ENCODE assay signal across 8 mouse cellular contexts in genomic region chr7:98655681-98656530, GRCm38 (mm10). TPM values are rescaled to one million over a fixed set of nuclear protein-coding genes. Genes with fewer than 3 reads are reported as not detected.
A peak's percentile ranks its signal among the peaks of the same experiment; 100 is the strongest.
DNase-seq lines count a peak whose midpoint lies in the region; ATAC-seq and TF ChIP-seq lines count a peak whose summit lies in the region.

No protein-coding gene starts in this region.

- WGBS in hindbrain, postnatal 0 days, result under 1% methylated on average over 71 of the region's 74 CpGs
- WGBS in macrophage (ENCODE audit: missing documents), result under 1% methylated on average over 72 of the region's 74 CpGs

- peak overlapping the region; percentile 96 for H3K4me3 ChIP-seq in gastrocnemius, adult 2 months
- H3K4me3 ChIP-seq in hindbrain, postnatal 0 days (ENCODE audit: low read length), result peak overlapping the region; percentile 81
- peak overlapping the region; percentile 92 for H3K4me3 ChIP-seq in left cerebral cortex, adult 2 months
- peak overlapping the region; percentile 90 for H3K4me3 ChIP-seq in macrophage (ENCODE audit: inconsistent target)

- peak; percentile 48; the same call in 1 of the 2 replicates for TF ChIP-seq CTCF in gastrocnemius, adult 2 months (IDR thresholded peaks at IDR 0.05)
- TF ChIP-seq CTCF in hindbrain, postnatal 0 days (IDR thresholded peaks at IDR 0.05; ENCODE audit: low read depth), result peak; percentile 50
- peak; percentile 3 for TF ChIP-seq CTCF in left cerebral cortex, adult 2 months (IDR thresholded peaks at IDR 0.05)

- H3K27ac ChIP-seq in gastrocnemius, adult 2 months, result peak overlapping the region; percentile 96
- H3K27ac ChIP-seq in hindbrain, postnatal 0 days, result peak overlapping the region; percentile 93
- peak overlapping the region; percentile 92 for H3K27ac ChIP-seq in left cerebral cortex, adult 2 months
- peak overlapping the region; percentile 81 for H3K27ac ChIP-seq in macrophage

- no peaks in the 10 kb centered on the region for H3K27me3 ChIP-seq in hindbrain, postnatal 0 days (ENCODE audit: insufficient read depth, low read length)

- peak overlapping the region; percentile 62 for H3K4me2 ChIP-seq in hindbrain, postnatal 0 days (ENCODE audit: low read depth, low read length)

- H3K79me2 ChIP-seq in macrophage (ENCODE audit: inconsistent target), result peaks cover 62% of the 10 kb centered on the region

- no peaks in the 10 kb centered on the region for H3K9me3 ChIP-seq in hindbrain, postnatal 0 days (ENCODE audit: low read length)

- intact Hi-C loops in gastrocnemius, adult 2 months (cut with DNase I), result no loop called here
- intact Hi-C loops in left cerebral cortex, adult 2 months (cut with DNase I), result loop anchor here (1.0 to 2.0 kb wide), 2 partner anchors 47 to 173 kb away; partner anchors contain the start of gene Thap12

- DNase-seq in gastrocnemius, adult 2 months, result peak; percentile 85
- peak; percentile 91 for DNase-seq in hindbrain, postnatal 0 days (ENCODE audit: low spot score)
- peak; percentile 79 to 81 for DNase-seq in left cerebral cortex, adult 2 months (ENCODE audit: extremely low spot score in 1 of 2, low spot score in 2 of 2)
- DNase-seq in right cerebral cortex, adult 18-20 months, result peak; percentile 85
- DNase-seq in urinary bladder, adult 2 months (ENCODE audit: low spot score), result peak; percentile 62

- peaks cover 10% of the 10 kb centered on the region for H3K36me3 ChIP-seq in hindbrain, postnatal 0 days (ENCODE audit: insufficient read depth, low read length)
- 0 out of 2 replicates have a peak, but pooled peaks cover 8% of the 10 kb centered on the region for H3K36me3 ChIP-seq in macrophage (ENCODE audit: inconsistent target)

- peaks cover 13% of the 10 kb centered on the region for H3K4me1 ChIP-seq in hindbrain, postnatal 0 days (ENCODE audit: insufficient read depth, low read length)

- peak overlapping the region; percentile 82 for H3K9ac ChIP-seq in hindbrain, postnatal 0 days (replicated peaks; ENCODE audit: low read length)

- peak; percentile 63 for ATAC-seq in activated CD4-positive, CD25-positive, alpha-beta regulatory T cell, adult 4 months
- ATAC-seq in common myeloid progenitor, adult 5-6 weeks (replicated peaks; ENCODE audit: low read depth, poor library complexity, severe bottlenecking), result peak; percentile 64
- ATAC-seq in hindbrain, postnatal 0 days, result peak; percentile 67

RNA-seq across cellular contexts. Expression of gene Emsy, which starts 0.7 kb away (rescaled TPM):
- polyA plus RNA-seq in activated CD4-positive, CD25-positive, alpha-beta regulatory T cell, adult 4 months (2017; shearing (Covaris generic)), result 10 to 100 TPM; 56.4 to 59.1 TPM
- 30.3 and 46.6 TPM in 2 replicates for total RNA-seq in common myeloid progenitor, adult 5-6 weeks (2017)
- total RNA-seq in gastrocnemius, adult 2 months (2021), result 10 to 100 TPM; 19.7 to 22.3 TPM
- total RNA-seq in hindbrain, postnatal 0 days (2014; rRNA removed), result 36.2 and 45.4 TPM in 2 replicates
- 18.0 and 18.3 TPM in 2 replicates for polyA plus RNA-seq in hindbrain, postnatal 0 days (2015; fragmentation: Nextera tagmentation; extraction: Ambion mirVana)
- 10 to 100 TPM; 67.4 to 76.7 TPM for total RNA-seq in left cerebral cortex, adult 2 months (2021)
- 100 to 1,000 TPM in 10 of 26 experiments, 10 to 100 TPM in 16; 18.3 to 144 (median 88.4) TPM for total RNA-seq in macrophage (2018; cell fraction: chromatin; rRNA removed)
- total RNA-seq in macrophage (2018; cell fraction: cytosol; rRNA removed), result 10 to 100 TPM in 22 of 26 experiments, 1 to 10 TPM in 4; 4.3 to 22.1 (median 15.1) TPM
- total RNA-seq in macrophage (2018; cell fraction: nucleus; rRNA removed), result 100 to 1,000 TPM in 1 of 26 experiments, 10 to 100 TPM in 25; 11.6 to 110 (median 45.6) TPM
- polyA plus RNA-seq in macrophage (2018), result 10.4 to 23.6 TPM (median 14.0 TPM) in 3 replicates
- polyA plus RNA-seq in urinary bladder, adult 2 months (2012; rRNA removed), result 15.0 and 22.9 TPM in 2 replicates

RNA-seq across cellular contexts. Expression of gene Thap12, which starts 47.0 kb away (rescaled TPM):
- polyA plus RNA-seq in activated CD4-positive, CD25-positive, alpha-beta regulatory T cell, adult 4 months (2017; shearing (Covaris generic)), result 10 to 100 TPM; 12.0 to 16.6 TPM
- total RNA-seq in common myeloid progenitor, adult 5-6 weeks (2017), result 95.8 and 101 TPM in 2 replicates
- total RNA-seq in gastrocnemius, adult 2 months (2021), result 100 to 1,000 TPM; 118 to 136 TPM
- 49.6 and 49.7 TPM in 2 replicates for total RNA-seq in hindbrain, postnatal 0 days (2014; rRNA removed)
- 50.4 and 51.6 TPM in 2 replicates for polyA plus RNA-seq in hindbrain, postnatal 0 days (2015; fragmentation: Nextera tagmentation; extraction: Ambion mirVana)
- total RNA-seq in left cerebral cortex, adult 2 months (2021), result 10 to 100 TPM; 57.7 to 61.2 TPM
- 10 to 100 TPM in 11 of 26 experiments, 1 to 10 TPM in 15; 2.8 to 19.4 (median 7.9) TPM for total RNA-seq in macrophage (2018; cell fraction: chromatin; rRNA removed)
- 10 to 100 TPM in 25 of 26 experiments, 1 to 10 TPM in 1; 9.9 to 31.1 (median 19.1) TPM for total RNA-seq in macrophage (2018; cell fraction: cytosol; rRNA removed)
- total RNA-seq in macrophage (2018; cell fraction: nucleus; rRNA removed), result 10 to 100 TPM in 18 of 26 experiments, 1 to 10 TPM in 8; 6.1 to 27.1 (median 10.9) TPM
- 17.1 to 29.0 TPM (median 25.8 TPM) in 3 replicates for polyA plus RNA-seq in macrophage (2018)
- polyA plus RNA-seq in urinary bladder, adult 2 months (2012; rRNA removed), result 44.8 and 52.7 TPM in 2 replicates

Comparison
In these comparisons a context has a peak if more than half of its experiments do, and no peak if none do; other contexts are left out.
1. Peak in every context shown above with its lines: DNase-seq, ATAC-seq, H3K4me3 ChIP-seq and H3K27ac ChIP-seq.